Mouse (Mus musculus) forebrain, postnatal 0 days (tissue): ENCODE data around the gene Gm11541. TPM values are rescaled to one million over a fixed set of nuclear protein-coding genes. Genes with fewer than 3 reads are reported as not detected.

ENCODE experiments used
- ATAC-seq: fragments of 200-750 bp; cut with Nextera tagmentation; 2 replicates; pipeline ENCODE4 v1.8.0; 2017; ENCODE audit warnings: mild to moderate bottlenecking, moderate library complexity
- DNase-seq: peaks from one replicate; pipeline ENCODE4 v3.0.0-alpha.2; 2015
- H3K27ac ChIP-seq: fragments of 300-500 bp; sonication (generic); 2 replicates; pipeline ENCODE4 v1.5.1; 2014; ENCODE audit warnings: low read depth, mild to moderate bottlenecking, antibody characterized with exemption, low read length, moderate library complexity, mixed read lengths
- H3K27me3 ChIP-seq: fragments of 300-500 bp; sonication (generic); 2 replicates; pipeline ENCODE4 v1.6.1; 2014; ENCODE audit warnings: mild to moderate bottlenecking, low read length, mixed read lengths; ENCODE audit not compliant: insufficient read depth
- H3K36me3 ChIP-seq: fragments of 300-500 bp; sonication (generic); 2 replicates; pipeline ENCODE4 v1.6.1; 2014; ENCODE audit warnings: mild to moderate bottlenecking, moderate library complexity; ENCODE audit not compliant: insufficient read depth
- H3K4me1 ChIP-seq: fragments of 300-500 bp; sonication (generic); 2 replicates; pipeline ENCODE4 v1.6.1; 2014; ENCODE audit warnings: antibody characterized with exemption; ENCODE audit not compliant: insufficient read depth
- H3K4me2 ChIP-seq: fragments of 300-500 bp; sonication (generic); 2 replicates; pipeline ENCODE4 v1.6.1; 2014; ENCODE audit warnings: low read depth, mild to moderate bottlenecking, moderate library complexity
- H3K4me3 ChIP-seq: fragments of 300-500 bp; sonication (generic); 2 replicates; pipeline ENCODE4 v1.5.1; 2014; ENCODE audit warnings: low read depth, low read length, mixed read lengths
- H3K9ac ChIP-seq: fragments of 300-500 bp; sonication (generic); 2 replicates; pipeline ENCODE4 v1.6.1; 2014; ENCODE audit warnings: mild to moderate bottlenecking
- H3K9me3 ChIP-seq: fragments of 300-500 bp; sonication (generic); 2 replicates; pipeline ENCODE4 v1.6.1; 2016; ENCODE audit warnings: low read length
- CTCF ChIP-seq: sonication (generic); IDR thresholded peaks from 2 replicates; pipeline ENCODE4 v1.5.1; 2016; ENCODE audit warnings: antibody characterized with exemption, control low read depth, low read depth
- WGBS: fragments of 180-500 bp; shearing (Covaris S2); extraction: QIAGEN DNeasy Blood & Tissue Kit; methylation state at CpG from one replicate; pipeline ENCODE4 v1.1.7; 2014; 5-methylcytosine and 5-hydroxymethylcytosine counted together
- polyA plus RNA-seq: library from polyadenylated mRNA; unstranded; fragments of >200 nt; fragmentation: Nextera tagmentation; extraction: Ambion mirVana; gene quantifications from 2 replicates; pipeline ENCODE4 v1.2.1, GENCODE M21; 2015
- total RNA-seq: library from RNA; depleted of rRNA; stranded (reverse); fragments of >200 nt; gene quantifications from 2 replicates; pipeline ENCODE4 v1.2.3, GENCODE M21; 2014

Gm11541 gene
- total and polyA plus RNA-seq, 2 experiments from 2014 or later: not detected

GRCm38 (mm10) chr11:94729565-94729964 is 25.3 kb upstream of the Gm11541 start:
- Histone ChIP-seq H3K27me3 (no peaks in the 10 kb centered on the region), H3K4me1 (no peaks in the 10 kb centered on the region), H3K27ac (no peak overlapping the region), H3K4me3 (no peak overlapping the region), H3K4me2 (no peak overlapping the region), H3K9me3 (no peaks in the 10 kb centered on the region), H3K9ac (no peak overlapping the region), H3K36me3 (no peaks in the 10 kb centered on the region)
- peak; percentile 26; the same call in 1 of the 2 replicates for TF ChIP-seq CTCF
- ATAC-seq (no peak), DNase-seq (no peak)
- 30% methylated on average over 4 of the region's 4 CpGs for WGBS

- H3K4me2 ChIP-seq: no peak overlapping the region
- H3K4me1 ChIP-seq: no peaks in the 10 kb centered on the region
- 83% methylated on average over 3 of the region's 3 CpGs for WGBS
- H3K9ac ChIP-seq: no peak overlapping the region
- H3K27me3 ChIP-seq: no peaks in the 10 kb centered on the region
- no peaks in the 10 kb centered on the region for H3K9me3 ChIP-seq
- H3K27ac ChIP-seq: no peak overlapping the region
- DNase-seq (no peak), ATAC-seq (no peak)
- H3K4me3 ChIP-seq: no peak overlapping the region
- TF ChIP-seq CTCF: no peak
- no peaks in the 10 kb centered on the region for H3K36me3 ChIP-seq
Observed at GRCm38 (mm10) chr11:94728545-94728944, 24.2 kb upstream of the Gm11541 start.

GRCm38 (mm10) chr11:94727306-94727705 is 23.0 kb upstream of the Gm11541 start:
- H3K4me1 ChIP-seq: no peaks in the 10 kb centered on the region
- H3K9ac ChIP-seq: no peak overlapping the region
- no peak for ATAC-seq
- no peak overlapping the region for H3K27ac ChIP-seq
- WGBS: 80% methylated on average over 3 of the region's 3 CpGs
- DNase-seq: no peak
- no peaks in the 10 kb centered on the region for H3K36me3 ChIP-seq
- no peak for TF ChIP-seq CTCF
- no peaks in the 10 kb centered on the region for H3K27me3 ChIP-seq
- no peak overlapping the region for H3K4me2 ChIP-seq
- no peak overlapping the region for H3K4me3 ChIP-seq
- no peaks in the 10 kb centered on the region for H3K9me3 ChIP-seq

- H3K4me3 ChIP-seq: no peak overlapping the region
- H3K27me3 ChIP-seq: no peaks in the 10 kb centered on the region
- H3K36me3 ChIP-seq: no peaks in the 10 kb centered on the region
- TF ChIP-seq CTCF: no peak
- DNase-seq: no peak
- no peak overlapping the region for H3K4me2 ChIP-seq
- 78% methylated on average over 2 of the region's 2 CpGs for WGBS
- no peak for ATAC-seq
- H3K4me1 ChIP-seq: no peaks in the 10 kb centered on the region
- no peak overlapping the region for H3K27ac ChIP-seq
- H3K9me3 ChIP-seq: no peaks in the 10 kb centered on the region
- H3K9ac ChIP-seq: no peak overlapping the region
Observed at GRCm38 (mm10) chr11:94719216-94719615, 14.9 kb upstream of the Gm11541 start.

GRCm38 (mm10) chr11:94718113-94718909 is 14.0 kb upstream of the Gm11541 start:
- ATAC-seq (no peak), DNase-seq (no peak)
- Histone ChIP-seq H3K9me3 (no peaks in the 10 kb centered on the region), H3K4me1 (no peaks in the 10 kb centered on the region), H3K27ac (no peak overlapping the region), H3K36me3 (no peaks in the 10 kb centered on the region), H3K4me3 (no peak overlapping the region), H3K27me3 (no peaks in the 10 kb centered on the region), H3K4me2 (no peak overlapping the region), H3K9ac (no peak overlapping the region)
- WGBS: 91% methylated on average over 7 of the region's 7 CpGs
- TF ChIP-seq CTCF: no peak

- no peak overlapping the region for H3K4me2 ChIP-seq
- DNase-seq (no peak), ATAC-seq (no peak)
- WGBS: 47% methylated on average over 11 of the region's 11 CpGs
- H3K9me3 ChIP-seq: no peaks in the 10 kb centered on the region
- H3K27me3 ChIP-seq: no peaks in the 10 kb centered on the region
- no peak overlapping the region for H3K27ac ChIP-seq
- no peak overlapping the region for H3K4me3 ChIP-seq
- no peak overlapping the region for H3K9ac ChIP-seq
- no peak for TF ChIP-seq CTCF
- H3K36me3 ChIP-seq: no peaks in the 10 kb centered on the region
- no peaks in the 10 kb centered on the region for H3K4me1 ChIP-seq
Observed at GRCm38 (mm10) chr11:94717239-94717638, 12.9 kb upstream of the Gm11541 start.

GRCm38 (mm10) chr11:94716754-94717153 is 12.5 kb upstream of the Gm11541 start:
- no peaks in the 10 kb centered on the region for H3K4me1 ChIP-seq
- ATAC-seq (no peak), DNase-seq (no peak)
- H3K27ac ChIP-seq: no peak overlapping the region
- 13% methylated on average over 9 of the region's 9 CpGs for WGBS
- peak; percentile 44 for TF ChIP-seq CTCF
- H3K36me3 ChIP-seq: no peaks in the 10 kb centered on the region
- H3K9me3 ChIP-seq: no peaks in the 10 kb centered on the region
- no peak overlapping the region for H3K4me2 ChIP-seq
- no peak overlapping the region for H3K9ac ChIP-seq
- H3K4me3 ChIP-seq: no peak overlapping the region
- H3K27me3 ChIP-seq: no peaks in the 10 kb centered on the region
